1 mouse cellular context compared by ENCODE assay signal in genomic region chr17:86929355-86929754, GRCm38 (mm10).
TF ChIP-seq lines count a peak whose summit lies in the region.

No protein-coding gene starts in this region.

TF ChIP-seq in MEL, 35 proteins besides CTCF, POLR2A, EP300 and RAD21 (continued from another document):
- no peak for TF ChIP-seq ZKSCAN1 (IDR thresholded peaks at IDR 0.05; ENCODE audit: low read depth, low read length)
- TF ChIP-seq ZMIZ1 (IDR thresholded peaks at IDR 0.05; ENCODE audit: low read depth, low read length), result no peak
- no peak for TF ChIP-seq ZC3H11A (IDR thresholded peaks at IDR 0.05; ENCODE audit: low read depth, low read length)
- TF ChIP-seq HCFC1 (IDR thresholded peaks at IDR 0.05; ENCODE audit: low read depth, low read length), result no peak
- TF ChIP-seq USF1 (IDR thresholded peaks at IDR 0.05; ENCODE audit: low read depth, low read length), result no peak
- no peak for TF ChIP-seq ETS1 (IDR thresholded peaks at IDR 0.05; ENCODE audit: low read depth, low read length)
TF ChIP-seq in MEL: peak in this region for 0.
